ENCODE assay signal across 24 mouse cellular contexts in genomic region chr10:8583552-8584388, GRCm38 (mm10).
DNase-seq lines count a peak whose midpoint lies in the region; ATAC-seq lines count a peak whose summit lies in the region.
"Had no signal": no experiment of that assay in that cellular context is flagged by ENCODE, and none has a peak within 500 bp of the region (broad histone marks: within the 10 kb centered on the region; RNA-seq: fewer than 3 reads in every experiment).

No protein-coding gene starts in this region.

- no peak for DNase-seq in embryonic facial prominence, embryonic 10.5 days (ENCODE audit: low spot score)
- DNase-seq in hindbrain, embryonic 10.5 days (ENCODE audit: low spot score), result no peak
- peak; percentile 9 for DNase-seq in ZHBTc4 (ENCODE audit: low read depth, low spot score)
- no peak for DNase-seq in right cerebral cortex, adult 2 months (ENCODE audit: low spot score in 2 of 2)
- no peak for DNase-seq in gastrocnemius, adult 8-10 months (ENCODE audit: low spot score in 2 of 2)
- DNase-seq: adrenal gland, postnatal 25 days; cerebellum, adult 11-12 months; cerebellum, postnatal 14 days; embryo, embryonic 11 days; gastrocnemius, postnatal 10 days; heart, adult 2 months; heart, postnatal 36 days; lung, embryonic 14.5 days; lung, postnatal 36 days; right cerebral cortex, postnatal 25 days; thymus, postnatal 36 days had no signal

- H3K9me3 ChIP-seq in embryonic facial prominence, embryonic 12.5 days, result no peaks in the 10 kb centered on the region
- no peaks in the 10 kb centered on the region for H3K9me3 ChIP-seq in embryonic facial prominence, embryonic 10.5 days
- H3K9me3 ChIP-seq in hindbrain, embryonic 15.5 days, result no peaks in the 10 kb centered on the region
- no peaks in the 10 kb centered on the region for H3K9me3 ChIP-seq in hindbrain, embryonic 10.5 days
- H3K9me3 ChIP-seq in neural tube, embryonic 14.5 days (ENCODE audit: control insufficient read depth, low read length), result no peaks in the 10 kb centered on the region
- H3K9me3 ChIP-seq: kidney, embryonic 15.5 days; liver, embryonic 12.5 days had no signal

- H3K9ac ChIP-seq in embryonic facial prominence, embryonic 12.5 days, result no peak overlapping the region
- no peak overlapping the region for H3K9ac ChIP-seq in hindbrain, embryonic 15.5 days
- H3K9ac ChIP-seq in neural tube, embryonic 14.5 days (replicated peaks; ENCODE audit: low read depth, low read length), result no peak overlapping the region
- H3K9ac ChIP-seq: kidney, embryonic 15.5 days; liver, embryonic 12.5 days; lung, embryonic 14.5 days had no signal

- no peak overlapping the region for H3K27ac ChIP-seq in embryonic facial prominence, embryonic 12.5 days
- H3K27ac ChIP-seq in embryonic facial prominence, embryonic 10.5 days (replicated peaks), result no peak overlapping the region
- no peak overlapping the region for H3K27ac ChIP-seq in hindbrain, embryonic 15.5 days (replicated peaks)
- H3K27ac ChIP-seq in hindbrain, embryonic 10.5 days, result no peak overlapping the region
- H3K27ac ChIP-seq in neural tube, embryonic 14.5 days (ENCODE audit: low read depth, low read length), result no peak overlapping the region
- H3K27ac ChIP-seq: heart, adult 2 months; kidney, embryonic 15.5 days; liver, embryonic 12.5 days had no signal

- H3K4me2 ChIP-seq in embryonic facial prominence, embryonic 12.5 days (replicated peaks), result no peak overlapping the region
- no peak overlapping the region for H3K4me2 ChIP-seq in hindbrain, embryonic 15.5 days
- no peak overlapping the region; the same call in 1 of the 2 replicates for H3K4me2 ChIP-seq in neural tube, embryonic 14.5 days (ENCODE audit: low read depth, low read length)
- H3K4me2 ChIP-seq: kidney, embryonic 15.5 days; liver, embryonic 12.5 days; lung, embryonic 14.5 days had no signal

- H3K36me3 ChIP-seq in embryonic facial prominence, embryonic 12.5 days, result no peaks in the 10 kb centered on the region
- no peaks in the 10 kb centered on the region for H3K36me3 ChIP-seq in embryonic facial prominence, embryonic 10.5 days (replicated peaks)
- H3K36me3 ChIP-seq in hindbrain, embryonic 15.5 days, result no peaks in the 10 kb centered on the region
- no peaks in the 10 kb centered on the region for H3K36me3 ChIP-seq in hindbrain, embryonic 10.5 days
- H3K36me3 ChIP-seq in neural tube, embryonic 14.5 days (ENCODE audit: control insufficient read depth, insufficient read depth, low read length), result no peaks in the 10 kb centered on the region
- H3K36me3 ChIP-seq: kidney, embryonic 15.5 days; liver, embryonic 12.5 days had no signal

- H3K27me3 ChIP-seq in embryonic facial prominence, embryonic 12.5 days, result no peaks in the 10 kb centered on the region
- H3K27me3 ChIP-seq in embryonic facial prominence, embryonic 10.5 days (replicated peaks; ENCODE audit: low read depth, poor library complexity, severe bottlenecking), result no peaks in the 10 kb centered on the region
- no peaks in the 10 kb centered on the region for H3K27me3 ChIP-seq in hindbrain, embryonic 15.5 days
- H3K27me3 ChIP-seq in hindbrain, embryonic 10.5 days (ENCODE audit: insufficient read depth, poor library complexity, severe bottlenecking), result no peaks in the 10 kb centered on the region
- no peaks in the 10 kb centered on the region for H3K27me3 ChIP-seq in neural tube, embryonic 14.5 days (ENCODE audit: control insufficient read depth, insufficient read depth, low read length)
- H3K27me3 ChIP-seq: kidney, embryonic 15.5 days; liver, embryonic 12.5 days; Patski had no signal

- ATAC-seq in embryonic facial prominence, embryonic 12.5 days (ENCODE audit: insufficient number of reproducible peaks, insufficient read depth, low FRiP score, low TSS enrichment), result 0 out of 2 replicates have a peak, but pooled peaks have one; percentile 22
- peak; percentile 73 for ATAC-seq in hindbrain, embryonic 15.5 days (ENCODE audit: low FRiP score, low read depth)
- ATAC-seq in neural tube, embryonic 14.5 days (ENCODE audit: low read depth), result peak; percentile 76
- ATAC-seq: intestine, embryonic 16.5 days; liver, embryonic 12.5 days; Patski had no signal

- no peaks in the 10 kb centered on the region for H3K4me1 ChIP-seq in embryonic facial prominence, embryonic 12.5 days
- 0 out of 2 replicates have a peak, but pooled peaks cover 3% of the 10 kb centered on the region for H3K4me1 ChIP-seq in embryonic facial prominence, embryonic 10.5 days
- no peaks in the 10 kb centered on the region for H3K4me1 ChIP-seq in hindbrain, embryonic 15.5 days (replicated peaks)
- H3K4me1 ChIP-seq in hindbrain, embryonic 10.5 days (replicated peaks), result no peaks in the 10 kb centered on the region
- no peaks in the 10 kb centered on the region; the same call in 1 of the 2 replicates for H3K4me1 ChIP-seq in neural tube, embryonic 14.5 days (ENCODE audit: control insufficient read depth, insufficient read depth, low read length)
- H3K4me1 ChIP-seq: kidney, embryonic 15.5 days; liver, embryonic 12.5 days had no signal

- H3K4me3 ChIP-seq in embryonic facial prominence, embryonic 12.5 days, result no peak overlapping the region
- no peak overlapping the region for H3K4me3 ChIP-seq in embryonic facial prominence, embryonic 10.5 days
- no peak overlapping the region for H3K4me3 ChIP-seq in hindbrain, embryonic 15.5 days
- H3K4me3 ChIP-seq in hindbrain, embryonic 10.5 days, result no peak overlapping the region
- no peak overlapping the region for H3K4me3 ChIP-seq in neural tube, embryonic 14.5 days (ENCODE audit: low read depth, low read length)
- H3K4me3 ChIP-seq: heart, adult 2 months; kidney, embryonic 15.5 days; liver, embryonic 12.5 days; myocyte had no signal

- WGBS in embryonic facial prominence, embryonic 12.5 days, result 68% methylated on average over 7 of the region's 7 CpGs
- WGBS in embryonic facial prominence, embryonic 10.5 days, result 76% methylated on average over 7 of the region's 7 CpGs
- WGBS in hindbrain, embryonic 15.5 days, result 56% methylated on average over 7 of the region's 7 CpGs
- 76% methylated on average over 7 of the region's 7 CpGs for WGBS in hindbrain, embryonic 10.5 days
- WGBS in neural tube, embryonic 14.5 days, result 25% methylated on average over 7 of the region's 7 CpGs

Comparison
In these comparisons a context has a peak if more than half of its experiments do, and no peak if none do; other contexts are left out.
1. ATAC-seq: peak in every context shown above with its lines; median percentile 76 in neural tube, embryonic 14.5 days; 73 in hindbrain, embryonic 15.5 days; 22 in embryonic facial prominence, embryonic 12.5 days.